Mouse (Mus musculus): ENCODE measurements around the gene Madd. TPM values are rescaled to one million over a fixed set of nuclear protein-coding genes. Genes with fewer than 3 reads are reported as not detected.

The Madd gene
- polyA plus RNA-seq, 1 experiment from 2014 or later: 34.1 TPM

- H3K9me3 ChIP-seq (replicated peaks): no peaks in the 10 kb centered on the region
- WGBS: 75% methylated on average over 4 of the region's 4 CpGs
- no peaks in the 10 kb centered on the region for H3K4me1 ChIP-seq
- no peaks in the 10 kb centered on the region for H3K27me3 ChIP-seq
- no peak overlapping the region for H3K4me2 ChIP-seq
- peaks cover 91% of the 10 kb centered on the region for H3K36me3 ChIP-seq (ENCODE audit: poor library complexity, severe bottlenecking)
- no peak overlapping the region for H3K9ac ChIP-seq
- ATAC-seq: no peak
- no peak overlapping the region for H3K27ac ChIP-seq
- no peak overlapping the region for H3K4me3 ChIP-seq
Observed at GRCm38 (mm10) chr2:91167629-91168028, 16.0 kb downstream of the Madd start.

GRCm38 (mm10) chr2:91164991-91165390 is 18.6 kb downstream of the Madd start:
- H3K9ac ChIP-seq: no peak overlapping the region
- H3K27me3 ChIP-seq: no peaks in the 10 kb centered on the region
- H3K9me3 ChIP-seq (replicated peaks): no peaks in the 10 kb centered on the region
- no peak overlapping the region for H3K4me2 ChIP-seq
- ATAC-seq: no peak
- peaks cover 93% of the 10 kb centered on the region for H3K36me3 ChIP-seq (ENCODE audit: poor library complexity, severe bottlenecking)
- no peaks in the 10 kb centered on the region for H3K4me1 ChIP-seq
- WGBS: 91% methylated on average over 6 of the region's 6 CpGs
- H3K4me3 ChIP-seq: no peak overlapping the region
- no peak overlapping the region for H3K27ac ChIP-seq

GRCm38 (mm10) chr2:91163532-91163931 is 20.1 kb downstream of the Madd start:
- Histone ChIP-seq H3K27ac (no peak overlapping the region), H3K4me3 (no peak overlapping the region), H3K9me3 (replicated peaks) (no peaks in the 10 kb centered on the region), H3K4me1 (no peaks in the 10 kb centered on the region), H3K36me3 (ENCODE audit: poor library complexity, severe bottlenecking) (peaks cover 91% of the 10 kb centered on the region), H3K27me3 (no peaks in the 10 kb centered on the region), H3K4me2 (no peak overlapping the region), H3K9ac (no peak overlapping the region)
- ATAC-seq: no peak
- 93% methylated on average over 5 of the region's 5 CpGs for WGBS

GRCm38 (mm10) chr2:91162952-91163351 is 20.7 kb downstream of the Madd start:
- peaks cover 92% of the 10 kb centered on the region for H3K36me3 ChIP-seq (ENCODE audit: poor library complexity, severe bottlenecking)
- H3K4me2 ChIP-seq: no peak overlapping the region
- no peak overlapping the region for H3K27ac ChIP-seq
- H3K9ac ChIP-seq: no peak overlapping the region
- no peaks in the 10 kb centered on the region for H3K27me3 ChIP-seq
- no peaks in the 10 kb centered on the region for H3K9me3 ChIP-seq (replicated peaks)
- WGBS: 91% methylated on average over 4 of the region's 4 CpGs
- no peak for ATAC-seq
- H3K4me1 ChIP-seq: no peaks in the 10 kb centered on the region
- no peak overlapping the region for H3K4me3 ChIP-seq

GRCm38 (mm10) chr2:91160591-91160990 is 23.0 kb downstream of the Madd start:
- no peaks in the 10 kb centered on the region for H3K4me1 ChIP-seq
- H3K9ac ChIP-seq: no peak overlapping the region
- 95% methylated on average over 6 of the region's 6 CpGs for WGBS
- no peak overlapping the region for H3K4me2 ChIP-seq
- ATAC-seq: no peak
- no peak overlapping the region for H3K4me3 ChIP-seq
- peaks cover 94% of the 10 kb centered on the region for H3K36me3 ChIP-seq (ENCODE audit: poor library complexity, severe bottlenecking)
- H3K27ac ChIP-seq: no peak overlapping the region
- H3K27me3 ChIP-seq: no peaks in the 10 kb centered on the region
- H3K9me3 ChIP-seq (replicated peaks): no peaks in the 10 kb centered on the region

DNA sequence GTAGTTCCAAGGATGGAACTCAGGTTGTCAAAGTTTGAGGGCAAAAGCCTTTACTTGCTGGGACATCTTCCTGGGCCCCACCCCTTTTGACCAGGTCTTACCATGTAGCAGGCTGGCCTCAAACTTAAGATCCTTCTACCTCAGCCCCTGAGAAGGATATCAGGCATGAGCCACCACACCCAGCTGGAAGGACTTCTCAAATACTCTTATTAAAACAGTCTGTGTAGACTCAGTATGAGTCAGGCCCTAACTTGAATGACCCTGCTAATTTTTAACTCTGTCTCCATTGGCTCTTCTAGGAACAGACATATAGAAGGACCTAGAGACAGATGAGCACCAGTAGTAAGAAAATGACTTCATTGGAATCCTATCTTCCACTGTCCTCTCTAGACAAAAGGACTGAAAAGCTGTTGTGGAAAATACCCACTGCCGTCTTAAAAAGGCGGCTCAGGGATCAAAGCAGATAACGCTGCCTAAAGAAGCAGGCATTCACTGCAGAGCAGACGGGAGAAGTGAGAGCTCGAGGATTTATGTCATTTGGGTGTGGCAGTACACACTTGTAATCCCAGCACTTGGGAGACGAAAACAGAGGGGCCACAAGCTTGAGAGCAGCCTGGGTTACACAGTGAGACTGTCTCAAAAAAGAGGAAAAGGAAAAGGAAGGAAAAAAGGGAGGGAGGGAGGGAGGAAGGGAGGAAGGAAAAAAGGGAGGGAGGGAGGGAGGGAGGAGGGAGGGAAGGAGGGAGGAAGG is 26.5 kb downstream of the Madd start:
- Histone ChIP-seq H3K27me3 (no peaks in the 10 kb centered on the region), H3K9ac (no peak overlapping the region), H3K4me1 (no peaks in the 10 kb centered on the region), H3K4me3 (no peak overlapping the region), H3K4me2 (no peak overlapping the region), H3K36me3 (ENCODE audit: poor library complexity, severe bottlenecking) (peaks cover 92% of the 10 kb centered on the region), H3K27ac (no peak overlapping the region), H3K9me3 (replicated peaks) (no peaks in the 10 kb centered on the region)
- WGBS: 31% methylated on average over 6 of the region's 6 CpGs
- ATAC-seq: no peak

DNA sequence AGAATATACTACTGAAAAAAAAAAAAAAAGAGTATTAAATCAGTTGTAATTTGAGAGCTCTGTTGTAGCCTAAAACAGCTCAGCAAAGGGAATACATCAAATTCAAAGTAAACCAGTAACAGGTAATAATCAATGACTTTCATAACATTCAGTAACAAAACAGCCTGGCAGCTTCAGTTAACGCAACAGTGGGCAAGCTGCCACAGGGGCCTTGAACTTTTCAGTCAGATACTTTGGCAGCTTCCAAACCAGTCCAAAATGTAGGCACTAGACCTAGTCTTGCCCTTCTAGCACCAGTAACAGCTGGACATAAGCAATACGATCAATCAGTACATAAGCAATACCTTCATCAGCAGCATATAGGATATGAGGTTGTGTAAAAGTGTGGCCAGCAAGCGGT is 29.5 kb downstream of the Madd start:
- Histone ChIP-seq H3K9me3 (replicated peaks) (no peaks in the 10 kb centered on the region), H3K4me2 (no peak overlapping the region), H3K27me3 (no peaks in the 10 kb centered on the region), H3K27ac (no peak overlapping the region), H3K4me3 (no peak overlapping the region), H3K4me1 (no peaks in the 10 kb centered on the region), H3K9ac (no peak overlapping the region), H3K36me3 (ENCODE audit: poor library complexity, severe bottlenecking) (peaks cover 87% of the 10 kb centered on the region)
- ATAC-seq: no peak
- 93% methylated on average over 3 of the region's 3 CpGs for WGBS

DNA sequence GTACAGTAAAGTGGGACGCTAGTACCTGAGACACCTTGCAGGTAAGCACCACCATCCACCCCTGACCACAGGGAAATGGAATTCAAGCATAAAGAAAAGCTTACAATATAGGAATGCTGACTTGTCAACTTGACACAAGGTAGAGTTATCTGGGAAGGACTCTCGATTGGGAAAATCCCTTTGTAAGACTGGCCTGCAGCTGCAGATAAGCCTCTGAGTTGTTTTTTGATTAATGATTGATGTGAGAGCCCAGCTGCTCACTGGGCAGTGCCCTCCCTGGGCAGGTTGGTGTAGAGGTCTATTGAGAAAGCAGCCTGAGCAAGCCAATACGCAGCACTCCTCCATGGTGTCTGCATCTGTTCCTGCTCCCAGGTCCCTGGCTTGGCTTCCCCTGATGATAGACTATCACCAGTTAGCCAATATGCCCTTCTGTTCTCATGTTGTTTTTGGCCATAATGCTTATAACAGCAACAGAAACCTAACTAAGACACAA is 30.7 kb downstream of the Madd start:
- peaks cover 89% of the 10 kb centered on the region for H3K36me3 ChIP-seq (ENCODE audit: poor library complexity, severe bottlenecking)
- no peak overlapping the region for H3K9ac ChIP-seq
- H3K27me3 ChIP-seq: no peaks in the 10 kb centered on the region
- no peak overlapping the region for H3K4me2 ChIP-seq
- no peak overlapping the region for H3K4me3 ChIP-seq
- H3K27ac ChIP-seq: no peak overlapping the region
- H3K9me3 ChIP-seq (replicated peaks): no peaks in the 10 kb centered on the region
- no peaks in the 10 kb centered on the region for H3K4me1 ChIP-seq
- WGBS: 81% methylated on average over 3 of the region's 3 CpGs
- ATAC-seq: no peak

- Histone ChIP-seq H3K4me2 (no peak overlapping the region), H3K4me3 (no peak overlapping the region), H3K9me3 (replicated peaks) (no peaks in the 10 kb centered on the region), H3K27me3 (no peaks in the 10 kb centered on the region), H3K36me3 (ENCODE audit: poor library complexity, severe bottlenecking) (peaks cover 89% of the 10 kb centered on the region), H3K4me1 (no peaks in the 10 kb centered on the region), H3K27ac (no peak overlapping the region), H3K9ac (no peak overlapping the region)
- no peak for ATAC-seq
- WGBS: 82% methylated on average over 1 of the region's 1 CpGs
Observed at GRCm38 (mm10) chr2:91151331-91151730, 32.3 kb downstream of the Madd start.

GRCm38 (mm10) chr2:91148101-91148500 is 35.5 kb downstream of the Madd start:
- no peak overlapping the region for H3K4me3 ChIP-seq
- H3K36me3 ChIP-seq (ENCODE audit: poor library complexity, severe bottlenecking): peaks cover 89% of the 10 kb centered on the region
- no peak overlapping the region for H3K4me2 ChIP-seq
- H3K27me3 ChIP-seq: no peaks in the 10 kb centered on the region
- no peaks in the 10 kb centered on the region for H3K9me3 ChIP-seq (replicated peaks)
- no peak overlapping the region for H3K27ac ChIP-seq
- no peak for ATAC-seq
- no peak overlapping the region for H3K9ac ChIP-seq
- no peaks in the 10 kb centered on the region for H3K4me1 ChIP-seq

DNA sequence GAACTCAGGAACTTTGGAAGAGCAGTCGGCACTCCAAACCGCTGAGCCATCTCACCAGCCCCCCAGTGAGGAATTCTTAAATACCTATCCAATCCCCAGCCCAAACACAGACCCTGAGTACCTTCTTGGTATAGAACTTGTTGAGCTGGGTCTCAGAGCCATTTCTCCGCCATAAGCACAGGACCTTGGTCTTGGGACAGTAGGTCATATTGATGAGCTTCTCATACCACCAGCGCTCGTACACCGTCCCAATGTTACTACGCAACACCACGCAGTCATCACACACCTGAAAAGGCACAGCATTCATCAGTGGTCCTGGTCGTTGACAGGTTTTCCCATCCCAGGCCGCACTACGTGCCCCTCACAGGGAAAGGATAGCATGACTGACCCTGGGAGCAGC is 40.2 kb downstream of the Madd start:
- WGBS: 96% methylated on average over 11 of the region's 11 CpGs
- Histone ChIP-seq H3K9me3 (replicated peaks) (no peaks in the 10 kb centered on the region), H3K4me2 (no peak overlapping the region), H3K4me1 (no peaks in the 10 kb centered on the region), H3K36me3 (ENCODE audit: poor library complexity, severe bottlenecking) (peaks cover 94% of the 10 kb centered on the region), H3K4me3 (no peak overlapping the region), H3K9ac (no peak overlapping the region), H3K27me3 (no peaks in the 10 kb centered on the region), H3K27ac (no peak overlapping the region)
- no peak for ATAC-seq

- Histone ChIP-seq H3K27me3 (no peaks in the 10 kb centered on the region), H3K36me3 (ENCODE audit: poor library complexity, severe bottlenecking) (peaks cover 96% of the 10 kb centered on the region), H3K4me3 (no peak overlapping the region), H3K4me1 (no peaks in the 10 kb centered on the region), H3K9me3 (replicated peaks) (no peaks in the 10 kb centered on the region), H3K27ac (no peak overlapping the region), H3K9ac (no peak overlapping the region), H3K4me2 (no peak overlapping the region)
- ATAC-seq: no peak
- 96% methylated on average over 6 of the region's 6 CpGs for WGBS
Observed at GRCm38 (mm10) chr2:91142920-91143319, 40.7 kb downstream of the Madd start.

DNA sequence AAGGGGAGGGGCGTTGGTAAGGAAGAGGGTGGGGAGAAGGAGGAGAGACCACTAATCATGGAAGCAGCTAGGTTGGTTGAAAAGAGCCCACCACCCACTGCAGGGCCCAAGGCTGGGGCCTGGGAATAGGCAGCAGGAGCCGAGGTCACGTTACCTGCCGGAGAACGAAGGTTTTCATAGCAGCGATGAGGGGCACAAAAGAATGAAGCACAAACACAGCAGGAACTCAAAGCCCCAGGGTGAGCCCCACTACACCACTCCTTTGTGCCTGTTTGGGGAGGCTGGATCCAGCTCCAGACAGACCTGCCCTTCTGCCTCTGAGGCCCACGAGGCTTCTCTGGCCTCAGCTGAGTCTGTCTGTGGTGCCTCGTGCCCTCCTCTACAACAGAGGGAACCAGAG is 43.9 kb downstream of the Madd start:
- Histone ChIP-seq H3K4me3 (no peak overlapping the region), H3K27me3 (no peaks in the 10 kb centered on the region), H3K4me2 (no peak overlapping the region), H3K27ac (no peak overlapping the region), H3K4me1 (no peaks in the 10 kb centered on the region), H3K9me3 (replicated peaks) (no peaks in the 10 kb centered on the region), H3K36me3 (ENCODE audit: poor library complexity, severe bottlenecking) (peaks cover 86% of the 10 kb centered on the region), H3K9ac (no peak overlapping the region)
- WGBS: 63% methylated on average over 8 of the region's 8 CpGs
- ATAC-seq: no peak
